Mouse (Mus musculus) hindbrain, embryonic 13.5 days (tissue): ENCODE measurements at regions not wholly inside any gene's neighbourhood (a gene's known extent, or its start where the extent isn't known, plus 50 kb on each side); places are given as distances from the start of the nearest gene placed in this dataset.

Experiments
- ATAC-seq: fragments of 200-750 bp; cut with Nextera tagmentation; 2 replicates; pipeline ENCODE4 v1.8.0; 2017; ENCODE audit warnings: moderate TSS enrichment; ENCODE audit not compliant: low FRiP score
- H3K27ac ChIP-seq: fragments of 300-500 bp; sonication (generic); 2 replicates; pipeline ENCODE4 v1.5.1; 2015; ENCODE audit warnings: inconsistent platforms, mild to moderate bottlenecking, moderate library complexity
- H3K27me3 ChIP-seq: fragments of 300-500 bp; sonication (generic); 2 replicates; pipeline ENCODE4 v1.6.1; 2015; ENCODE audit warnings: mild to moderate bottlenecking, inconsistent platforms
- H3K36me3 ChIP-seq: fragments of 300-500 bp; sonication (generic); 2 replicates; pipeline ENCODE4 v1.6.1; 2015; ENCODE audit warnings: mild to moderate bottlenecking, inconsistent platforms
- H3K4me1 ChIP-seq: fragments of 300-500 bp; sonication (generic); replicated peaks from 2 replicates; pipeline ENCODE4 v1.6.1; 2015; ENCODE audit warnings: inconsistent platforms
- H3K4me2 ChIP-seq: fragments of 300-500 bp; sonication (generic); 2 replicates; pipeline ENCODE4 v1.6.1; 2015; ENCODE audit warnings: inconsistent platforms, mild to moderate bottlenecking, moderate library complexity
- H3K4me3 ChIP-seq: fragments of 300-500 bp; sonication (generic); 2 replicates; pipeline ENCODE4 v1.5.1; 2015; ENCODE audit warnings: mild to moderate bottlenecking, inconsistent platforms
- H3K9ac ChIP-seq: fragments of 300-500 bp; sonication (generic); 2 replicates; pipeline ENCODE4 v1.6.1; 2015; ENCODE audit warnings: mild to moderate bottlenecking, inconsistent platforms
- H3K9me3 ChIP-seq: fragments of 300-500 bp; sonication (generic); 2 replicates; pipeline ENCODE4 v1.6.1; 2016; ENCODE audit warnings: inconsistent platforms
- WGBS: fragments of 180-500 bp; shearing (Covaris S2); methylation state at CpG from one replicate; pipeline ENCODE4 v1.1.7; 2015; 5-methylcytosine and 5-hydroxymethylcytosine counted together

DNA sequence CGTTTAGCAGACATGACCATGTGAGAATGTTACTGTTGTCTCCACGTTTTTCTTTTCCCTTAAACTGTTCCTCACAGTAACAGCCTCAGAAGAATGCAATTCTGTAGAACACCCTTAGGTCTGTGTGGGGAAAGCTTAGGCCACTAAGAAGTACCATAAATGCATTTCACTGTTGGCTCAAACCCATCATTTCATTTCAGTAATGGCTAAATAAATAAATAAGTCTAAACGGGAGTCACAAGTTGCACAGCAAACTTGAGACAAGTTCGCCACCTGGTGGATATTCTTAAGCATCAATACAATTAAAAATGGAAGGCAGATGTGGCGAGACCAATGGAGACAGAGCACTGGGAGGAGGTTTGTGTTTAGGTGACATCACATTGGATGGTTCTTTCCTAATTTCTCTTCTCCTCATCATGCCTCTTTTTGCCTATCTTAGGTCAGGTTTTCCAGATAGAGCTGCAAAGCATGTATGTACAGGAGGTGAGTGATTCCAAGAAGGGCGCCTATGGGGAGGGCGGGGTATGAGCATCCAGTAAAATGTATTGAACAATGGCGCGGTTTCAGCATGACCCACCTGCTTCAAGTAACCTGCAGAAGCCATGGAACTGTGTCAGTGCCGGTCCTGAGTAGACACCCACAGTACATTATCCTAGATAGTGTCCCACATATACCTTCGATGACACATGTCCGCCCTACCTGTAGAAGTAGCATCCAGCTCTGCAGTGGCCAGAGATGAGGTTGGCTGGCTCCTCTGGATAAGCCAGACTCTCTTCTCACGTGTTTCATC lies 128.8 kb upstream of the Car8 start:
- WGBS: 67% methylated on average over 13 of the region's 13 CpGs

DNA sequence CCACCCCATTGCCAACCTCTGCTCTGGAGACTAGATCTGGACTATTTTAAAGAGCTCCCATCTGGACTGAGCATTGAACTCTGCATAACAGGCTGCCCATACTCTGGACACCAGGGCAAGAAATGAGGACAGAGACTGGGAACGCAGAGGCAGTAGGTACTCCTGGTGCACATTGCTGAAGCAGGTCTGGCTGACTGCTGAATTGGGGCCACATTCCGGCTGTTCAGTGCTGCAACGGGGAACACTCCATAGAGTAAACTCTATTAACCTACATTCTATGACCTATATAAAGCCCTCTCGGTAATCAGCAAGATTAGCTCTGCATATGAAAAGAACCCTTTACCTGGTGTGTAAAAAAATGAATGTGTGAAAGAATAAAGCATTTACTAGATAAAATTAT lies 128.1 kb upstream of the Car8 start:
- no peak overlapping the region for H3K4me2 ChIP-seq
- no peak overlapping the region for H3K27ac ChIP-seq
- H3K4me1 ChIP-seq: no peaks in the 10 kb centered on the region
- no peak overlapping the region for H3K4me3 ChIP-seq
- H3K36me3 ChIP-seq: no peaks in the 10 kb centered on the region
- no peak overlapping the region for H3K9ac ChIP-seq
- no peak for ATAC-seq
- no peaks in the 10 kb centered on the region for H3K27me3 ChIP-seq
- H3K9me3 ChIP-seq: no peaks in the 10 kb centered on the region
- 79% methylated on average over 4 of the region's 4 CpGs for WGBS

More for the DNA sequence above, 128.8 kb upstream of the Car8 start:
- no peak overlapping the region for H3K27ac ChIP-seq
- peak; percentile 68 for ATAC-seq
- no peaks in the 10 kb centered on the region for H3K27me3 ChIP-seq
- no peaks in the 10 kb centered on the region for H3K36me3 ChIP-seq
- H3K4me2 ChIP-seq: no peak overlapping the region
- no peaks in the 10 kb centered on the region for H3K4me1 ChIP-seq
- H3K9ac ChIP-seq: no peak overlapping the region
- no peak overlapping the region for H3K4me3 ChIP-seq
- H3K9me3 ChIP-seq: no peaks in the 10 kb centered on the region

DNA sequence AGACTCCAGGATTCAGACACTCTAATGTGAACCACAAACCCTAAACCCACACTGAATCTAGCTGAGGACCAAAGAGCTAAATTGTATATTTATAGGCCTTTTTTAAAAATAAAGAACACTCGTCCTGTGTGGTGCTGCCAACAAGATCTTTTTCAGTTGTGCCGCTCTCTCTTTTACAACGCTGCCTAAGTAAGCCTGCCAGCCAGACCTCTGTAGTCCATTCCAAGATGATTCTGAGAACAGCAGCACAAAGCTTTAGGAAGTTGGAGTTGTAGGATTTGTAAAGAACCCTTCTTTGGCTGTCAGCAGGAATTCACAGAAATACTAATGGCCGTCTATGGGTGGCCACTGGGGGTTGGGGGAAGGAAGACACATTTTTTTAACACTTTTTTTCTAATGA lies 123.6 kb upstream of the Car8 start:
- Histone ChIP-seq H3K4me2 (no peak overlapping the region), H3K4me1 (no peaks in the 10 kb centered on the region), H3K36me3 (no peaks in the 10 kb centered on the region), H3K9ac (no peak overlapping the region), H3K4me3 (no peak overlapping the region), H3K9me3 (no peaks in the 10 kb centered on the region), H3K27ac (no peak overlapping the region), H3K27me3 (no peaks in the 10 kb centered on the region)
- 64% methylated on average over 4 of the region's 4 CpGs for WGBS
- no peak for ATAC-seq

DNA sequence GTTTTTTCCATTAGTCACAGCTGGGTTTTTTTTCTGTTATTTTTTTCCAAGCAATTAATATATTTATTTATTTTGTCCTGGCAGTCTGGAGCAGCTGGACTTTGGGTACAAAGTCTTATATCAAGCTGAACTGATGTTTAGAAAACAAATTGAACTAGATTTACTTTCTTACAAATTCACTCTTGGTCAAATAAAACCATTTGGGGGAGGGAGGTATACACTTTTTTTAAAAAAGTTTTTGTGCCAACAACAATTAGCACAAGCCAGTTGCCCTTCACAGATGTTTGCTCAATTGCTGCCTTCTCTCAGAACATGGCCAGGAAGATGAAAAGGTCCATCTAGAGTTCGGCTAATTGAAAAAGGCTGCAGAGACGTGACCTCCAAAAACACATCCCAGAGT lies 123.1 kb upstream of the Car8 start:
- no peak overlapping the region for H3K4me2 ChIP-seq
- no peaks in the 10 kb centered on the region for H3K27me3 ChIP-seq
- H3K9me3 ChIP-seq: no peaks in the 10 kb centered on the region
- H3K4me1 ChIP-seq: no peaks in the 10 kb centered on the region
- no peak overlapping the region for H3K4me3 ChIP-seq
- ATAC-seq: no peak
- H3K27ac ChIP-seq: no peak overlapping the region
- H3K9ac ChIP-seq: no peak overlapping the region
- no peaks in the 10 kb centered on the region for H3K36me3 ChIP-seq
- 62% methylated on average over 2 of the region's 2 CpGs for WGBS

DNA sequence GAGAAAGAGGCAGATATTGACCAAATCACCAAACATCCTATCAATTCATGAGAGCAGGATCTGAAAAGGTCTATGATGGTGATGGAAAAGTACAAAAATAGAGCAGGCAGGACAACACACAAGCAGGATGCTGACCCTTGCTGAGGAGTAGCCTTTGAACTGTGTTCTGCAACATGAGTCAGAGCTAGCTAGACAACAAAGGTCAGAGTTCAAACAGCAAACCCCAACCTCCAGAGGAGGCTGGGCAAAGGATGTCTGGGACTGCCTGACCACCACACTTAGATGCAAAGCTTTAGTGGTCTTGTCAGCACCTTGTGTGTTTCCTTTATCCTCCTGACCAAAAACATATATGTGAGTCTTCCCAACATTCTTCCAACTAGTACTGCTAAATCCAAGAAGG lies 122.5 kb upstream of the Car8 start:
- ATAC-seq: no peak
- no peak overlapping the region for H3K4me3 ChIP-seq
- H3K27me3 ChIP-seq: no peaks in the 10 kb centered on the region
- H3K36me3 ChIP-seq: no peaks in the 10 kb centered on the region
- H3K4me2 ChIP-seq: no peak overlapping the region
- H3K9me3 ChIP-seq: no peaks in the 10 kb centered on the region
- no peak overlapping the region for H3K9ac ChIP-seq
- no peak overlapping the region for H3K27ac ChIP-seq
- H3K4me1 ChIP-seq: no peaks in the 10 kb centered on the region

- Histone ChIP-seq H3K36me3 (no peaks in the 10 kb centered on the region), H3K27me3 (no peaks in the 10 kb centered on the region), H3K4me3 (no peak overlapping the region), H3K27ac (no peak overlapping the region), H3K9ac (no peak overlapping the region), H3K4me2 (no peak overlapping the region), H3K9me3 (no peaks in the 10 kb centered on the region), H3K4me1 (no peaks in the 10 kb centered on the region)
- 88% methylated on average over 1 of the region's 1 CpGs for WGBS
- ATAC-seq: no peak
Observed at GRCm38 (mm10) chr4:8357443-8357842, 118.6 kb upstream of the Car8 start.

GRCm38 (mm10) chr4:8341928-8342327 lies 103.1 kb upstream of the Car8 start:
- H3K4me1 ChIP-seq: no peaks in the 10 kb centered on the region
- no peak overlapping the region for H3K4me2 ChIP-seq
- no peak for ATAC-seq
- no peak overlapping the region for H3K27ac ChIP-seq
- H3K9ac ChIP-seq: no peak overlapping the region
- H3K27me3 ChIP-seq: no peaks in the 10 kb centered on the region
- no peaks in the 10 kb centered on the region for H3K9me3 ChIP-seq
- no peak overlapping the region for H3K4me3 ChIP-seq
- H3K36me3 ChIP-seq: no peaks in the 10 kb centered on the region
- WGBS: 93% methylated on average over 4 of the region's 4 CpGs

DNA sequence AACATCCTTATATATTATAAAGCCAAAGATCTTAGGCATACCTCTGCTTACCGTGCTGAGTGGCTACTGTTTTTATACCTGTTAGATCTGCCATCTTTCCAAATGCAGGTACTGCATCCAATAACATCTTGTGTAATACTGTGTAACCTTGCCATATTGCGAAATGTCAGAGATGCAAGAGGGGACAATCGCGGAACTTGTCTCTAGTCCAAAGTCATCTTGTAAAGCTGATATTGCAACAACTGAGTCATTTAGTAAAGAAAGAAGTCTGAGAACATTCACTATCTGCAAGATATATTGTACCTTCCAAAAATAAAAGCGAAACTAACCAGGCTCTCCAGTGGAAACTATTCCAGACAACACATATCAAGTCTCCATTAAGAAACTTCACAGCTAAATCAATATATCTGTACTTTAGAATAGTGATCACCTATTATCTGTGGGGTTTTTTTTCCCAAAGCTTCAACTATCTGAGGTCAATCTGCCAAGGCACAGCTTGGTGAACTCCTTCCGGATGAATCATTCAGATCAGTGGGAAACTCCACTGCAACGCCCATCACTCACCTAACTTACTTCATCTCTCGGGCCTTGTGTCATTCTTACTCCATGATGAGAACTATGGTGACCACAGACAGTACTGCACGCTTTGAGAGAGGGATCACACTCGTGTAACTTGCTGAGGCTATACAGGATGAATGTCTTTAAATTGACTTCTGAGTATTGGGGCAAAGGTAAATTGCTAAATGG lies 70.6 kb upstream of the Car8 start:
- Histone ChIP-seq H3K4me2 (no peak overlapping the region), H3K9me3 (no peaks in the 10 kb centered on the region), H3K4me3 (no peak overlapping the region), H3K4me1 (no peaks in the 10 kb centered on the region), H3K27ac (no peak overlapping the region), H3K36me3 (no peaks in the 10 kb centered on the region), H3K9ac (no peak overlapping the region), H3K27me3 (no peaks in the 10 kb centered on the region)
- WGBS: 93% methylated on average over 10 of the region's 10 CpGs
- ATAC-seq: no peak

GRCm38 (mm10) chr4:8292563-8292962 lies 53.7 kb upstream of the Car8 start:
- Histone ChIP-seq H3K4me1 (no peaks in the 10 kb centered on the region; the same call in 1 of the 2 replicates), H3K9me3 (no peaks in the 10 kb centered on the region), H3K4me3 (no peak overlapping the region), H3K36me3 (no peaks in the 10 kb centered on the region), H3K9ac (no peak overlapping the region), H3K27ac (no peak overlapping the region), H3K4me2 (no peak overlapping the region), H3K27me3 (no peaks in the 10 kb centered on the region)
- no peak for ATAC-seq
- 89% methylated on average over 1 of the region's 1 CpGs for WGBS

GRCm38 (mm10) chr4:8291528-8292492 lies 53.0 kb upstream of the Car8 start:
- H3K4me2 ChIP-seq: no peak overlapping the region
- H3K9me3 ChIP-seq: no peaks in the 10 kb centered on the region
- no peak overlapping the region for H3K4me3 ChIP-seq
- H3K4me1 ChIP-seq: no peaks in the 10 kb centered on the region; the same call in 1 of the 2 replicates
- WGBS: 69% methylated on average over 11 of the region's 11 CpGs
- no peaks in the 10 kb centered on the region for H3K36me3 ChIP-seq
- H3K27ac ChIP-seq: no peak overlapping the region
- ATAC-seq: 0 out of 2 replicates have a peak, but pooled peaks have one; percentile 36
- H3K27me3 ChIP-seq: no peaks in the 10 kb centered on the region
- no peak overlapping the region for H3K9ac ChIP-seq

DNA sequence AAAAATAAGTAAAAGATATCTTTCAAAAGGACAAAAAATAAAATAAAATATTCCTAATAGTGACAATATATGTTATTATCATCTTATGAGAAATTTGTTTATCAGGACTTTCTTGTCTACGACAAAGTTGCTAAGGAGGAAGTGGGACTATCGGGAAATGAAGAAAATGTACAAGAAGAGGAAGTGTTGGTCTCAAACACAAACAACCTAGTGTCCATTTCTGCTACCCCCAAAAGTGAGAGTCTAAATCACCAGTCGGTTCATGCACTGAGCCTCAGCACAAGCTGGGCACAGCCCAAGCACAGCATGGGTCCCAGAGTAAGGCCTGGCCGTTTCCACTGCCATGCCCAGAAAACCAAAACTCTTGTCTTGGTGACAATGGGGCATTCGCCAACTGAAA lies 51.1 kb upstream of the Car8 start:
- ATAC-seq: no peak
- Histone ChIP-seq H3K36me3 (no peaks in the 10 kb centered on the region), H3K4me1 (no peaks in the 10 kb centered on the region; the same call in 1 of the 2 replicates), H3K9me3 (no peaks in the 10 kb centered on the region), H3K27ac (no peak overlapping the region), H3K9ac (no peak overlapping the region), H3K4me3 (no peak overlapping the region), H3K4me2 (no peak overlapping the region), H3K27me3 (no peaks in the 10 kb centered on the region)
- 81% methylated on average over 5 of the region's 5 CpGs for WGBS
